Comparison of ENCODE assay signal across 10 mouse cellular contexts in the genomic region with DNA sequence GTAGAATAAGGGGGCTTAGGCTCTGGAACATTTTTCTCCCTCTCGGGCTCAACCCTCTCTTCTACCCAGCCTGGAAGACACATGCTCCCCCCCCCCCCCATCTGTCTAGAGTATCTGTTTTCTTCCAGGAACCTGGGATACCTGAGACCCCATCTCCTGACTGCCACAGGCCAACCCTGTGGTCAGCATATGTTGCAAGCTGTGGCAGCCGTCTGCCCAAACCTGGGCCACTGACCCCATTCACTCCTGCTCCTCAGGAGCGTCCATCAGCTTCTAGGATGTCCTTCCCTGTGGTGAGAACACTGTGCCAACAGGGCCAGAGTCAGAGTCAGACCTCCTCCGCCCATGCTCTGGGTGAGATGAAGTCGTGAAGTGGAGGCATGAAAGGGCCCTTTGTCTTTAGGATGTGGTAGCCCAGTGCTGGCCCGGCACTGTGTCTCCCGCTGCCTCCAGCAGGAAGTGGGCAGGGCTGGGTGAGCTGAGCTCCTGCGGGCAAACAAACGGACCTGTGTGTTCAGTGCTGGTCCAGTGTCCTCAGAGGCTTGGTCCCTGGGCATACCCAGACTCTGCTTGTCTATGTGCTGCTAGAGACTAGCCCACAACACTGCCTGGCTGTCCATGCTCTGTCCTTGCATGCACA.
DNase-seq lines count a peak whose midpoint lies in the region; ATAC-seq lines count a peak whose summit lies in the region.
"Had no signal": no experiment of that assay in that cellular context is flagged by ENCODE, and none has a peak within 500 bp of the region (broad histone marks: within the 10 kb centered on the region; RNA-seq: fewer than 3 reads in every experiment).

No protein-coding gene starts in this region.

- no peak overlapping the region for H3K27ac ChIP-seq in intestine, embryonic 14.5 days (ENCODE audit: low read depth)
- H3K27ac ChIP-seq in intestine, embryonic 15.5 days, result no peak overlapping the region
- H3K27ac ChIP-seq: heart, embryonic 15.5 days had no signal

- H3K9ac ChIP-seq in intestine, embryonic 14.5 days (ENCODE audit: low read length), result no peak overlapping the region
- no peak overlapping the region for H3K9ac ChIP-seq in intestine, embryonic 15.5 days
- H3K9ac ChIP-seq: heart, embryonic 15.5 days had no signal

- ATAC-seq in intestine, embryonic 14.5 days (replicated peaks; ENCODE audit: low FRiP score, low TSS enrichment, low read depth), result peak; percentile 75
- ATAC-seq in intestine, embryonic 15.5 days, result no peak

- no peak overlapping the region for H3K4me3 ChIP-seq in intestine, embryonic 14.5 days (ENCODE audit: low read depth, low read length)
- no peak overlapping the region for H3K4me3 ChIP-seq in intestine, embryonic 15.5 days (replicated peaks)
- H3K4me3 ChIP-seq: heart, embryonic 15.5 days had no signal

- H3K27me3 ChIP-seq in intestine, embryonic 14.5 days (replicated peaks; ENCODE audit: control insufficient read depth, insufficient read depth, low read length), result no peaks in the 10 kb centered on the region
- H3K27me3 ChIP-seq in intestine, embryonic 15.5 days (replicated peaks), result no peaks in the 10 kb centered on the region
- H3K27me3 ChIP-seq: heart, embryonic 15.5 days had no signal

- no peaks in the 10 kb centered on the region for H3K36me3 ChIP-seq in intestine, embryonic 14.5 days (ENCODE audit: control insufficient read depth, insufficient read depth, low read length)
- no peaks in the 10 kb centered on the region for H3K36me3 ChIP-seq in intestine, embryonic 15.5 days
- H3K36me3 ChIP-seq: G1E; heart, embryonic 15.5 days had no signal

- no peak for DNase-seq in intestine, embryonic 14.5 days (ENCODE audit: low spot score)
- DNase-seq in cerebellum, adult 8-10 months, result peak; percentile 25
- peak; percentile 25 to 55 for DNase-seq in frontal cortex, postnatal 14 days (ENCODE audit: low spot score in 2 of 2)
- DNase-seq in mesoderm, embryonic 11.5 days (ENCODE audit: low read depth, low spot score), result peak; percentile 60
- DNase-seq in adrenal gland, adult (ENCODE audit: inconsistent age in 2 of 2, low spot score in 1 of 2), result no peak
- DNase-seq in thymus, postnatal 0 days (ENCODE audit: low spot score), result no peak
- no peak for DNase-seq in gastrocnemius, postnatal 25 days

- H3K4me1 ChIP-seq in intestine, embryonic 14.5 days (replicated peaks; ENCODE audit: control insufficient read depth, insufficient read depth, low read length), result no peaks in the 10 kb centered on the region
- no peaks in the 10 kb centered on the region for H3K4me1 ChIP-seq in intestine, embryonic 15.5 days (replicated peaks)
- H3K4me1 ChIP-seq: heart, embryonic 15.5 days had no signal

- H3K9me3 ChIP-seq in intestine, embryonic 14.5 days (ENCODE audit: control insufficient read depth, low read length), result no peaks in the 10 kb centered on the region
- no peaks in the 10 kb centered on the region for H3K9me3 ChIP-seq in intestine, embryonic 15.5 days
- H3K9me3 ChIP-seq: heart, embryonic 15.5 days had no signal

- WGBS in intestine, embryonic 14.5 days, result 66% methylated on average over 9 of the region's 9 CpGs
- WGBS in intestine, embryonic 15.5 days, result 64% methylated on average over 9 of the region's 9 CpGs

- no peak overlapping the region for H3K4me2 ChIP-seq in intestine, embryonic 14.5 days (ENCODE audit: low read length)
- H3K4me2 ChIP-seq in intestine, embryonic 15.5 days (replicated peaks), result no peak overlapping the region
- H3K4me2 ChIP-seq: heart, embryonic 15.5 days had no signal

Comparison
In these comparisons a context has a peak if more than half of its experiments do, and no peak if none do; other contexts are left out.
1. DNase-seq: peak in cerebellum, adult 8-10 months (single experiment), frontal cortex, postnatal 14 days (2 of 2) and mesoderm, embryonic 11.5 days (single experiment); none in intestine, embryonic 14.5 days (single experiment), adrenal gland, adult (0 of 2), thymus, postnatal 0 days (single experiment) and gastrocnemius, postnatal 25 days (single experiment).